Comparison of ENCODE assay signal across 20 mouse cellular contexts in the genomic region with DNA sequence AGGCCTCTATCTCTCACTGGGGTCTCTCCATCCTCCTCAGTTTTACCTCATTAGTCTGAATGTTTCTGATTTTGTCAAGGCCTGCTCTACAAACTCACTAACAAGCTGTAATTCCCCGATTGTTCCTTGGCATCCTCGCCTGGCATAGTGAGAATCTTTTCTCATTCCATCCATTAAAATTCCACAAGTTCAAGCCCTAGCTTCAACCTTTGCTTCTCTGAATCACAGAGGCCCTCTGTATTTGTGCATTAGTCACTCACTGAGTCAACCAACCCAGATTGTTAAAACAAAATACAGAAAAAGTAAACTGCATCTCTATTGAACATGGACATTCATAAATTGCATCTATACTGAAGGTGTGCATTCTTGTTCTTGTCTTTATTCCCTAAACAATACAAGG.
"Had no signal": no experiment of that assay in that cellular context is flagged by ENCODE, and none has a peak within 500 bp of the region (broad histone marks: within the 10 kb centered on the region; RNA-seq: fewer than 3 reads in every experiment).

No protein-coding gene starts in this region.

- H3K4me1 ChIP-seq: liver, embryonic 13.5 days had no signal

- H3K36me3 ChIP-seq: limb, embryonic 10.5 days; limb, embryonic 13.5 days; liver, embryonic 13.5 days; midbrain, embryonic 13.5 days; neural tube, embryonic 13.5 days had no signal

- H3K27ac ChIP-seq: layer of hippocampus, adult 2 months; limb, embryonic 10.5 days; limb, embryonic 13.5 days; liver, embryonic 13.5 days; midbrain, embryonic 13.5 days had no signal

- H3K27me3 ChIP-seq: limb, embryonic 13.5 days; liver, embryonic 13.5 days; midbrain, embryonic 13.5 days; neural tube, embryonic 13.5 days had no signal

- ATAC-seq: midbrain, embryonic 13.5 days; midbrain, embryonic 16.5 days had no signal

- H3K9me3 ChIP-seq: limb, embryonic 10.5 days; limb, embryonic 13.5 days; liver, embryonic 13.5 days; midbrain, embryonic 13.5 days; neural tube, embryonic 13.5 days had no signal

- DNase-seq: kidney, adult 11 months; kidney, adult 8-10 months; kidney, postnatal 14 days; layer of hippocampus, adult 9-11 months; liver; liver, embryonic 13.5 days; lung, adult 2 months; lung, postnatal 14 days; lung, postnatal 4 days; right cerebral cortex, postnatal 25 days; spleen, adult 18-20 months; thymus, adult 18-20 months; thymus, postnatal 36 days had no signal

- H3K9ac ChIP-seq: limb, embryonic 13.5 days; liver, embryonic 13.5 days; midbrain, embryonic 13.5 days; neural tube, embryonic 13.5 days had no signal

- H3K4me3 ChIP-seq: layer of hippocampus, adult 2 months; limb, embryonic 10.5 days; limb, embryonic 13.5 days; liver, embryonic 13.5 days; midbrain, embryonic 13.5 days; myocyte; neural tube, embryonic 13.5 days had no signal

- H3K4me2 ChIP-seq: limb, embryonic 13.5 days; liver, embryonic 13.5 days; midbrain, embryonic 13.5 days; neural tube, embryonic 13.5 days had no signal
